Mouse (Mus musculus): ENCODE data around the gene Zfhx3. TPM values are rescaled to one million over a fixed set of nuclear protein-coding genes. Genes with fewer than 3 reads are reported as not detected.

The Zfhx3 gene
- polyA plus RNA-seq, 1 experiment from 2014 or later: 34.7 TPM

DNA sequence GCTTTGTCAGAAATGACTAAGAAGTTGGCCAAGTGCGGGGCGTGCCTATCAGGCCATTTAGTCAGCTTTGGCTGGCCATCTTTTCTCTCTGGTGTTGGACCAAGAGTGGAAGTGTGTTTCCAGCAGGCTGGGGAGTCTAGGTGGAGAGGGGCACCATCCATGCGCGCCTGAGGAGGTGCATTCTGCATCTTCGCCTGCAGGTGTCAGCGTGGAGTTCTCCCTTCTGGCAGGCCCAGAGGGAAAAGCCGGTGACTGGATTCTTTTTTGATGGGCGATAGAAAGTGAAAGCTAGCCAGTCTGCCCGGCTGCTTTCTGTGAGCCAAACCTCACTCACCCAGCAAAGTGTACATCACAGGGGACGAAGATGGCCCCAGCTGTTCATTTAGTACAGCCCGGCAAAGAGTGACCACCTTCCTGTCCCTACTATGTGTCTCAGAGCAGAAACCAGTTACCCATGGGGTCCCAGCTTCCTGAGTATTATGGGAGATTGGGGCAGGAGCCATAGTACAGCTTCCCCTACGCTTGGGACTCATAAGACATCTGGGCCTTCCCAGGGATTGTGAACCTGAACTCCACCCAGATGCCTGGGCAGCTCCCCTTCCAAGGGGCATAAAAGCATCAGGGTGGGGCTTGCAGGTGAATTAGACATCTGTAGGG is 944.3 kb downstream of the Zfhx3 start:
- Histone ChIP-seq H3K9me3 (ENCODE audit: control insufficient read depth, low read length) (no peaks in the 10 kb centered on the region), H3K4me2 (replicated peaks) (no peak overlapping the region), H3K4me1 (replicated peaks; ENCODE audit: control insufficient read depth, insufficient read depth, low read length) (peaks cover 43% of the 10 kb centered on the region), H3K27me3 (ENCODE audit: control insufficient read depth, insufficient read depth, low read length) (no peaks in the 10 kb centered on the region), H3K27ac (peak overlapping the region; percentile 67), H3K4me3 (replicated peaks; ENCODE audit: low read length) (no peak overlapping the region), H3K9ac (no peak overlapping the region), H3K36me3 (replicated peaks; ENCODE audit: control insufficient read depth, insufficient read depth) (no peaks in the 10 kb centered on the region)
- WGBS: 14% methylated on average over 12 of the region's 12 CpGs
- peak; percentile 81 for DNase-seq (ENCODE audit: low spot score)
- peak; percentile 27; the same call in 1 of the 2 replicates for ATAC-seq (ENCODE audit: low FRiP score)

DNA sequence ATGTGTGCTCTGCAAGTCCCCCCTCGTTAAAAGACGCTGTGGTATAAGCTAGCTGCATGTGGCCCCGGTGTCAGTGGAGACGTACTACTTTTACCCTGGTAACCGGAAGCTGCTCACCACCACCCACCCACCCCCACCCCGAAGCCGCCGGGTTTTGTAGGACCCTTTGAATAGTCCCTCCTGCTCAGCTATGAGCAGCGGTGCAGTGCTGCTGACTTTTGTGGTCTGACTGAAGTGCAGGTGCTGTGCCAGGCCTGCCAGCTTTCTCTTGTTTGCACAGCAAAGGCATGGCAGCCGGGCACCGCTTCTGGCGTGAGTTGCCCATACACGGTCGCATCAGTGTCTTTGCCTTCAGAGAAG is 944.8 kb downstream of the Zfhx3 start:
- Histone ChIP-seq H3K27me3 (ENCODE audit: control insufficient read depth, insufficient read depth, low read length) (no peaks in the 10 kb centered on the region), H3K36me3 (replicated peaks; ENCODE audit: control insufficient read depth, insufficient read depth) (no peaks in the 10 kb centered on the region), H3K27ac (peak overlapping the region; percentile 1; the same call in 1 of the 2 replicates), H3K4me1 (replicated peaks; ENCODE audit: control insufficient read depth, insufficient read depth, low read length) (peaks cover 43% of the 10 kb centered on the region), H3K4me3 (replicated peaks; ENCODE audit: low read length) (no peak overlapping the region), H3K9ac (no peak overlapping the region), H3K9me3 (ENCODE audit: control insufficient read depth, low read length) (no peaks in the 10 kb centered on the region), H3K4me2 (replicated peaks) (no peak overlapping the region)
- DNase-seq (ENCODE audit: low spot score) (no peak), ATAC-seq (ENCODE audit: low FRiP score) (no peak)
- 72% methylated on average over 14 of the region's 14 CpGs for WGBS

DNA sequence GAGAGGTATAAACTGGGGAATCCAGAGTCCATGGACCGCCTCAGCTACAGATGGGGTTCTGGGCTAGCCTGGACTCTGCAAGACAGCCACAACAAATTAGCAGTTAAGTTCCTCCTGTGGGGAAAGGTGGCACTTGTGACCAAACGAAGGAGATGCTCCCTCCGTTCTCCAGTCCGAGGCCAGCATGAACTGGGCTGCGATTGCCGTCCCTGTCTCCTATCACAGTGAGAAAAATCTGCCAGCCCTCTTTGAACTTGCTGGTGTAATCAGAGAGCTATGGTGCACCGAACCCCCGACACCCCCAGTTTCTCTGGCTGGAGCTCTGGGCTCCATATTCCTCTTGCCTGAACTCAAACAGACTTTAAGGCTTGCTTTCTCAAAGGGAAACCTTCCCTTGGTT is 945.4 kb downstream of the Zfhx3 start:
- no peak overlapping the region for H3K4me3 ChIP-seq (replicated peaks; ENCODE audit: low read length)
- no peak overlapping the region for H3K4me2 ChIP-seq (replicated peaks)
- no peaks in the 10 kb centered on the region for H3K36me3 ChIP-seq (replicated peaks; ENCODE audit: control insufficient read depth, insufficient read depth)
- H3K9me3 ChIP-seq (ENCODE audit: control insufficient read depth, low read length): no peaks in the 10 kb centered on the region
- no peak overlapping the region for H3K9ac ChIP-seq
- WGBS: 93% methylated on average over 8 of the region's 8 CpGs
- DNase-seq (ENCODE audit: low spot score): no peak
- no peak for ATAC-seq (ENCODE audit: low FRiP score)
- H3K4me1 ChIP-seq (replicated peaks; ENCODE audit: control insufficient read depth, insufficient read depth, low read length): peaks cover 43% of the 10 kb centered on the region
- no peaks in the 10 kb centered on the region for H3K27me3 ChIP-seq (ENCODE audit: control insufficient read depth, insufficient read depth, low read length)
- no peak overlapping the region; the same call in 1 of the 2 replicates for H3K27ac ChIP-seq

DNA sequence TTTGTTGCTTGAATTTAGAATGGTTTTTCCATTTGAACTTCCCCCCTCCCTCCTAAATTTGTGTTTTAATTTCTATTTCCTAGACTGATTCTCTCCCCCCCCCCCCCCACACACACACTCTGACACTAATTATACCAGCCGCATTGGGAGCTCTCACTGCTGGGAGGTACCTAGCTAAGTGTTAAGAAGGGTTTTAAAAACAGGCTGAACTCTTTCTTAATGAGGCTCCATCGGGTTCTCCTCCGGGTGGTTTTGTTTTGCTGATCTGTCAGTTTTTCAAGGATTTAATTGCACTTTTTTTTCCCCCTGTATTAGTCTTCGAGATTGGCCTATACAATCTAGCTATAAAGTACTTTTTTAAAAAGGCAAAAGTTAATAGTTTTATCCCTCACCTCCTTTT is 946.5 kb downstream of the Zfhx3 start:
- DNase-seq (ENCODE audit: low spot score) (no peak), ATAC-seq (ENCODE audit: low FRiP score) (no peak)

DNA sequence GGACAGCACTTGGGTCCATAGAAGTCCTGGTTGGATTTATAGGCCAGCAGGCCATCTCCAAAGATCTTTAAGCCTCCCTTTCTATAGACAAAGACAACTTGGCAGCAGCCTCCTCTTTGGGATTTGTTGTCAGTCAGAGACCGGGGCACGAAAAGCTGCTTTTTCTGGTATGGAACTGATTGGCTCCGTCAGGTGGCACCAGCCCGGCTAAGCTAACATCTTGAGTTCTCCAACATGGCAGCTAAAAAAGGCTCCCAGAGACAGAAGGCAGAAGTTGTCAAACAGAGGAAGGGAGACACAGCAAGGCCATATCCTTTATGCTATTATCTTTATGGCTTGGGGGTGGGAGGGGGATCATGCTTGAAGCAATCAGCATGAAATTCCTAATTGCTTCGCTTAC is 947.0 kb downstream of the Zfhx3 start:
- ATAC-seq (ENCODE audit: low FRiP score) (no peak), DNase-seq (ENCODE audit: low spot score) (no peak)
- 39% methylated on average over 5 of the region's 5 CpGs for WGBS
- Histone ChIP-seq H3K4me3 (replicated peaks; ENCODE audit: low read length) (no peak overlapping the region), H3K4me2 (replicated peaks) (no peak overlapping the region), H3K9ac (no peak overlapping the region), H3K4me1 (replicated peaks; ENCODE audit: control insufficient read depth, insufficient read depth, low read length) (peaks cover 42% of the 10 kb centered on the region), H3K27me3 (ENCODE audit: control insufficient read depth, insufficient read depth, low read length) (no peaks in the 10 kb centered on the region), H3K27ac (no peak overlapping the region), H3K9me3 (ENCODE audit: control insufficient read depth, low read length) (no peaks in the 10 kb centered on the region), H3K36me3 (replicated peaks; ENCODE audit: control insufficient read depth, insufficient read depth) (peaks cover 8% of the 10 kb centered on the region; the same call in 1 of the 2 replicates)

More for the DNA sequence above, 946.5 kb downstream of the Zfhx3 start:
- H3K27me3 ChIP-seq (ENCODE audit: control insufficient read depth, insufficient read depth, low read length): no peaks in the 10 kb centered on the region
- no peak overlapping the region for H3K9ac ChIP-seq
- H3K36me3 ChIP-seq (replicated peaks; ENCODE audit: control insufficient read depth, insufficient read depth): peaks cover 8% of the 10 kb centered on the region; the same call in 1 of the 2 replicates
- WGBS: 59% methylated on average over 4 of the region's 4 CpGs
- H3K4me1 ChIP-seq (replicated peaks; ENCODE audit: control insufficient read depth, insufficient read depth, low read length): peaks cover 43% of the 10 kb centered on the region
- no peaks in the 10 kb centered on the region for H3K9me3 ChIP-seq (ENCODE audit: control insufficient read depth, low read length)
- no peak overlapping the region for H3K4me3 ChIP-seq (replicated peaks; ENCODE audit: low read length)
- peak overlapping the region; percentile 63; the same call in 1 of the 2 replicates for H3K27ac ChIP-seq
- H3K4me2 ChIP-seq (replicated peaks): no peak overlapping the region

DNA sequence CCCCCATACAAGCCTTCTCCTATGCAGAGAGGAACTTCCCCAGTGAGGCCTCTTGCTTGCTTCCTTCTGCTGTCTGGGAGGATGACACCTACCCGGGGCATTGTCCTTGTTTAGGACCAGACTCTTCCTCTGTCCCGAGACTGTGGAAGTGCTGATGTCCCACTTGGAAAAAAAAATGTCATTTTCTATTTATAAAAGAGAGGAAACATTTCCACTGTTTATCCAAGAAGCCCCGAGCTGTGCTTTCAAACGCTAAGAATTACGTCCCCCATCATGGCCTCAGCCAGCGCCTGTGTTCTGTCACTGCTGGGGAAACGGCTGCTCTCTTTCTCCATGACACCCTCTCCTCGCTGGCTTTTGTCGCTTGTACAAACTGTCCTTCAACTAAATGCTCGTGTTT is 951.8 kb downstream of the Zfhx3 start:
- H3K4me1 ChIP-seq (replicated peaks; ENCODE audit: control insufficient read depth, insufficient read depth, low read length): peaks cover 31% of the 10 kb centered on the region
- peaks cover 8% of the 10 kb centered on the region; the same call in 1 of the 2 replicates for H3K36me3 ChIP-seq (replicated peaks; ENCODE audit: control insufficient read depth, insufficient read depth)
- 58% methylated on average over 10 of the region's 10 CpGs for WGBS

DNA sequence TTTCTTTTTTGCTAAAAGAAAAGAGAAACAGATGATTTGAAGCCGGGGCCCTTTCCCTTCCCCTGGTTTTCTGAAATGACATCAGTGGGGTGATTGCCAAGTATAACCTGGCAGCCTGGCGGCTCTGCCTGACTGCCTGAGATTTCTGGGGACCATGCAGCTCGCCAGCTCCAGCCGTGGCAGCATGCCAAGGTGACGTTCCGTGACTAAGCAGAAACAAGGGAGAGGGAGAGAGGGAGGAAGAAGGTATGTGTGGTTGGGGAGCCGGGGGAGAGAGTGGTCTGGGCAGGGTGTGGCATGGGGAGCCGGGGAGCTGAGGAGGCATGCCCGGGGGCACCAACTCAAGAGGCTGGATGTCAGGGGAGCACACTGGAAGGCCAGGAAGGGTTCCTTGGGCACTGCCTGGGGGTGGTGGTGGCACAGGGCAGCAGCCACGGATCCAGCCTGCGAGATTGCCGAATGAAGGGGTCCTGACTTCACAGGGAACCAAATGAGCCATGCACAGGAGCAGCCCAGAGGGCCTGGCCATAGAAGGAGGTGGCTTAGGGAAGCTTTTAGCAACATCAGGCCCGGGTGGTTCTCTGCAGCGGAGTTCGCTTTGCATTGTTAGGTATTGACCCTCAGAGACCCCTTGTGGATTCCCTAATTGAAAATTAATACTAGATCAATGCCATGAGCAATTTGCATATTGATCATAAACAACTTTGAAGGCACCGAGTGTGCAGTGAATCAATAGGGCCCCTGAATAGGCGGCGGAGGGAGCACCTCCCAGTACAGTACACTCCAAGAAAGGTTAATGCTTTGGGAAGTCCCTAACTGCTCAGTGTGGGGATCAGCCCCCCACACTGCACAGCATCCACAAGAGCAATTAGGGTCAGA is 954.3 kb downstream of the Zfhx3 start:
- Histone ChIP-seq H3K4me3 (replicated peaks; ENCODE audit: low read length) (no peak overlapping the region), H3K4me2 (replicated peaks) (no peak overlapping the region), H3K27ac (peak overlapping the region; percentile 36), H3K36me3 (replicated peaks; ENCODE audit: control insufficient read depth, insufficient read depth) (peaks cover 8% of the 10 kb centered on the region; the same call in 1 of the 2 replicates), H3K4me1 (replicated peaks; ENCODE audit: control insufficient read depth, insufficient read depth, low read length) (peaks cover 49% of the 10 kb centered on the region), H3K9ac (peak overlapping the region; percentile 1; the same call in 1 of the 2 replicates), H3K27me3 (ENCODE audit: control insufficient read depth, insufficient read depth, low read length) (no peaks in the 10 kb centered on the region), H3K9me3 (ENCODE audit: control insufficient read depth, low read length) (no peaks in the 10 kb centered on the region)
- WGBS: 26% methylated on average over 18 of the region's 18 CpGs
- ATAC-seq (ENCODE audit: low FRiP score) (peak; percentile 58), DNase-seq (ENCODE audit: low spot score) (peak; percentile 83)

More for the DNA sequence above, 951.8 kb downstream of the Zfhx3 start:
- Histone ChIP-seq H3K9ac (no peak overlapping the region), H3K4me2 (replicated peaks) (no peak overlapping the region), H3K9me3 (ENCODE audit: control insufficient read depth, low read length) (no peaks in the 10 kb centered on the region), H3K27ac (0 out of 2 replicates have a peak overlapping the region, but pooled peaks have one; percentile 14), H3K27me3 (ENCODE audit: control insufficient read depth, insufficient read depth, low read length) (no peaks in the 10 kb centered on the region), H3K4me3 (replicated peaks; ENCODE audit: low read length) (no peak overlapping the region)
- DNase-seq (ENCODE audit: low spot score): no peak
- ATAC-seq (ENCODE audit: low FRiP score): no peak

DNA sequence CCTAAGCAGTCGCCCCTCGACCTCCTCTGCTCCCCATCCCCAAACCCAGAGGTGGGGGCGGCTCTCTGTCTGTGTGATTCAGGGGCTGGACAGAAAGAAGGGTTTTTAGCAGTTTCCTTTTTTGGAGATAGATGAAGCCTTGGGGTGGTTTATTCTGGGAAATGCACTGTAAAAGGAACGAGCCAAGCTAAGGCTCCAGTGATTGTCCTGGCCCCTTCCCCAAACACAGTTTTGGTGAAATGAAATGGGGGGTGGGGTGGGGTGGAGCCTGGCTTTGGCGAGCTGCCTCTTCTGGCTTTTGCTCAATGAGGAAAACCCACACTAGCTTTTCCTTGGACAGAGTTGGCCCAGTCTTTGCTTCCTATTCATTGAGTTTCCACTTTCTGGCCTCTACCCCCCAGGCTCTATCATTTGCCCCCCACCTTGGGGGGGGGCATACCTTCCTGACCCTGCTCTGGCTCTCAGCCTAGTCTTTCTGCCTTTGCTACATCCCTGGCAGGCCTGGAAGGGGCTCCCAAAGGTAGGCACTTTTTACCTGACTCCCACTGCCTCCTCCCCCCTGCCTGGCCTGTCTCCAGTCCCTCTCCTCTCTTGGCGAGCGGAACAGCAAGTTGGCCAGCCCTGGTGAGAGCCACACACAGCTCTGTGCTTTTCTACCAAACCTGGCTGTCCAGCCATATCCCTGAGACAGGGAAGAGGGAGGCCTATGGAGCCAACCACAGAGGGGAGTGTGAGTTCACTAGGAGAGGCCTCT is 955.1 kb downstream of the Zfhx3 start:
- H3K9me3 ChIP-seq (ENCODE audit: control insufficient read depth, low read length): no peaks in the 10 kb centered on the region
- H3K4me3 ChIP-seq (replicated peaks; ENCODE audit: low read length): no peak overlapping the region
- ATAC-seq (ENCODE audit: low FRiP score) (no peak), DNase-seq (ENCODE audit: low spot score) (no peak)
- peaks cover 51% of the 10 kb centered on the region for H3K4me1 ChIP-seq (replicated peaks; ENCODE audit: control insufficient read depth, insufficient read depth, low read length)
- H3K4me2 ChIP-seq (replicated peaks): no peak overlapping the region
- no peak overlapping the region for H3K9ac ChIP-seq
- H3K27me3 ChIP-seq (ENCODE audit: control insufficient read depth, insufficient read depth, low read length): no peaks in the 10 kb centered on the region
- peaks cover 8% of the 10 kb centered on the region; the same call in 1 of the 2 replicates for H3K36me3 ChIP-seq (replicated peaks; ENCODE audit: control insufficient read depth, insufficient read depth)
- WGBS: 38% methylated on average over 7 of the region's 7 CpGs
- H3K27ac ChIP-seq: no peak overlapping the region

Measured in hindbrain, embryonic 14.5 days (tissue).